Mouse (Mus musculus) limb, embryonic 14.5 days (tissue): ENCODE measurements around the gene Tex14. TPM values are rescaled to one million over a fixed set of nuclear protein-coding genes. Genes with fewer than 3 reads are reported as not detected.

ENCODE experiments used
- ATAC-seq: fragments of 200-750 bp; cut with Nextera tagmentation; 2 replicates; pipeline ENCODE4 v1.8.0; 2017; ENCODE audit warnings: low read depth, moderate number of reproducible peaks, moderate TSS enrichment; ENCODE audit not compliant: low FRiP score
- DNase-seq: peaks from one replicate; pipeline ENCODE4 v3.0.0-alpha.2; 2015; ENCODE audit warnings: low spot score
- H3K27ac ChIP-seq: fragments of 300-500 bp; sonication (generic); replicated peaks from 2 replicates; pipeline ENCODE4 v1.5.1; 2014; ENCODE audit warnings: low read depth, mild to moderate bottlenecking, low read length, moderate library complexity, mixed read lengths
- H3K27me3 ChIP-seq: fragments of 300-500 bp; sonication (generic); 2 replicates; pipeline ENCODE4 v1.6.1; 2014; ENCODE audit warnings: low read length, mixed read lengths; ENCODE audit not compliant: control insufficient read depth, insufficient read depth
- H3K36me3 ChIP-seq: fragments of 300-500 bp; sonication (generic); 2 replicates; pipeline ENCODE4 v1.6.1; 2014; ENCODE audit warnings: mild to moderate bottlenecking, low read length, moderate library complexity, mixed read lengths; ENCODE audit not compliant: control insufficient read depth, insufficient read depth
- H3K4me1 ChIP-seq: fragments of 300-500 bp; sonication (generic); 2 replicates; pipeline ENCODE4 v1.6.1; 2014; ENCODE audit warnings: antibody characterized with exemption, low read length, mixed read lengths; ENCODE audit not compliant: control insufficient read depth, insufficient read depth
- H3K4me2 ChIP-seq: fragments of 300-500 bp; sonication (generic); replicated peaks from 2 replicates; pipeline ENCODE4 v1.6.1; 2014; ENCODE audit warnings: low read depth, mild to moderate bottlenecking, low read length, moderate library complexity; ENCODE audit not compliant: severe bottlenecking
- H3K4me3 ChIP-seq: fragments of 300-500 bp; sonication (generic); replicated peaks from 2 replicates; pipeline ENCODE4 v1.5.1; 2014; ENCODE audit warnings: low read length
- H3K9ac ChIP-seq: fragments of 300-500 bp; sonication (generic); 2 replicates; pipeline ENCODE4 v1.6.1; 2014; ENCODE audit warnings: mild to moderate bottlenecking, low read depth, low read length, moderate library complexity; ENCODE audit not compliant: severe bottlenecking
- H3K9me3 ChIP-seq: fragments of 300-500 bp; sonication (generic); 2 replicates; pipeline ENCODE4 v1.6.1; 2016; ENCODE audit warnings: low read length; ENCODE audit not compliant: control insufficient read depth
- POLR2A ChIP-seq: fragments of 200-500 bp; IDR thresholded peaks from 2 replicates; pipeline ENCODE4 v1.8.0; 2012; ENCODE audit warnings: inconsistent platforms, mild to moderate bottlenecking, moderate library complexity, borderline replicate concordance; ENCODE audit not compliant: insufficient read depth, insufficient read length; ENCODE audit errors: extremely low read depth
- WGBS: fragments of 180-500 bp; shearing (Covaris S2); extraction: QIAGEN DNeasy Blood & Tissue Kit; methylation state at CpG from one replicate; pipeline ENCODE4 v1.1.7; 2014; 5-methylcytosine and 5-hydroxymethylcytosine counted together
- polyA plus RNA-seq, 2 experiments: library from polyadenylated mRNA; depleted of rRNA in 1 of 2; stranded (reverse) in 1 of 2; unstranded in 1 of 2; fragments of >200 nt; fragmentation: Nextera tagmentation in 1 of 2; extraction: Ambion mirVana in 1 of 2; gene quantifications; 2 replicates each; pipeline versions ENCODE4 v1.2.1 to v1.2.3; 2012 to 2014

The Tex14 gene
- polyA plus RNA-seq, 2 experiments: 1.3 to 2.0 TPM

GRCm38 (mm10) chr11:87583291-87584034 lies 178.6 kb downstream of the Tex14 start:
- Histone ChIP-seq H3K27me3 (no peaks in the 10 kb centered on the region), H3K36me3 (no peaks in the 10 kb centered on the region), H3K9ac (no peak overlapping the region), H3K4me1 (no peaks in the 10 kb centered on the region), H3K4me3 (no peak overlapping the region), H3K9me3 (no peaks in the 10 kb centered on the region), H3K27ac (no peak overlapping the region), H3K4me2 (no peak overlapping the region)
- 74% methylated on average over 6 of the region's 6 CpGs for WGBS
- DNase-seq (no peak), ATAC-seq (no peak)
- no peak for TF ChIP-seq POLR2A

- H3K9me3 ChIP-seq: no peaks in the 10 kb centered on the region
- WGBS: 78% methylated on average over 10 of the region's 10 CpGs
- DNase-seq (no peak), ATAC-seq (no peak)
- H3K9ac ChIP-seq: no peak overlapping the region
- H3K4me3 ChIP-seq: no peak overlapping the region
- H3K4me1 ChIP-seq: no peaks in the 10 kb centered on the region
- H3K36me3 ChIP-seq: no peaks in the 10 kb centered on the region
- no peaks in the 10 kb centered on the region for H3K27me3 ChIP-seq
- TF ChIP-seq POLR2A: no peak
- H3K4me2 ChIP-seq: no peak overlapping the region
- no peak overlapping the region for H3K27ac ChIP-seq
Measured at GRCm38 (mm10) chr11:87584711-87585505, 180.0 kb downstream of the Tex14 start.

- H3K4me2 ChIP-seq: no peak overlapping the region
- no peak for TF ChIP-seq POLR2A
- H3K27me3 ChIP-seq: no peaks in the 10 kb centered on the region
- no peak for DNase-seq
- no peak overlapping the region for H3K27ac ChIP-seq
- 92% methylated on average over 5 of the region's 5 CpGs for WGBS
- H3K9me3 ChIP-seq: no peaks in the 10 kb centered on the region
- ATAC-seq: no peak
- no peak overlapping the region for H3K9ac ChIP-seq
- no peak overlapping the region for H3K4me3 ChIP-seq
- H3K4me1 ChIP-seq: peaks cover 6% of the 10 kb centered on the region; the same call in 1 of the 2 replicates
- H3K36me3 ChIP-seq: no peaks in the 10 kb centered on the region
Measured at GRCm38 (mm10) chr11:87587211-87587874, 182.5 kb downstream of the Tex14 start.

- H3K4me2 ChIP-seq: no peak overlapping the region
- no peaks in the 10 kb centered on the region for H3K27me3 ChIP-seq
- TF ChIP-seq POLR2A: no peak
- peaks cover 15% of the 10 kb centered on the region for H3K4me1 ChIP-seq
- H3K4me3 ChIP-seq: no peak overlapping the region
- DNase-seq (no peak), ATAC-seq (no peak)
- no peak overlapping the region for H3K9ac ChIP-seq
- H3K27ac ChIP-seq: no peak overlapping the region
- WGBS: 87% methylated on average over 8 of the region's 8 CpGs
- no peaks in the 10 kb centered on the region for H3K9me3 ChIP-seq
- peaks cover 6% of the 10 kb centered on the region; the same call in 1 of the 2 replicates for H3K36me3 ChIP-seq
Measured at GRCm38 (mm10) chr11:87589605-87590004, 184.7 kb downstream of the Tex14 start.

GRCm38 (mm10) chr11:87590841-87591525 lies 186.1 kb downstream of the Tex14 start:
- no peaks in the 10 kb centered on the region for H3K27me3 ChIP-seq
- H3K9ac ChIP-seq: peak overlapping the region; percentile 85
- H3K4me3 ChIP-seq: peak overlapping the region; percentile 72
- peaks cover 21% of the 10 kb centered on the region for H3K4me1 ChIP-seq
- no peak for TF ChIP-seq POLR2A
- H3K27ac ChIP-seq: peak overlapping the region; percentile 84
- 2% methylated on average over 25 of the region's 25 CpGs for WGBS
- H3K36me3 ChIP-seq: peaks cover 7% of the 10 kb centered on the region; the same call in 1 of the 2 replicates
- DNase-seq (peak; percentile 51), ATAC-seq (no peak)
- peak overlapping the region; percentile 67 for H3K4me2 ChIP-seq
- H3K9me3 ChIP-seq: no peaks in the 10 kb centered on the region
